Mouse (Mus musculus) CH12.LX (cell line): ENCODE data around the gene Txnip. TPM values are rescaled to one million over a fixed set of nuclear protein-coding genes. Genes with fewer than 3 reads are reported as not detected.

Experiments used
- DNase-seq: peaks from one replicate; pipeline ENCODE4 v3.0.0-alpha.2; 2013; ENCODE audit errors: extremely low read depth
- H3K27ac ChIP-seq: 2 replicates; pipeline ENCODE4 v1.5.1; 2012; ENCODE audit warnings: low read depth, mild to moderate bottlenecking, control low read depth, moderate library complexity; ENCODE audit not compliant: insufficient read depth
- H3K27me3 ChIP-seq: replicated peaks from 2 replicates; pipeline ENCODE3; 2012; ENCODE audit warnings: inconsistent platforms
- H3K36me3 ChIP-seq, 2 experiments: replicated peaks in 1 of 2; 2 replicates each; pipeline versions ENCODE3 to v1.6.1; 2012; ENCODE audit warnings: inconsistent platforms in 1 of 2, low read length in 1 of 2, mild to moderate bottlenecking in 1 of 2, mixed read lengths in 1 of 2, moderate library complexity in 1 of 2; ENCODE audit not compliant: control insufficient read depth in 1 of 2, insufficient read depth in 1 of 2
- H3K4me1 ChIP-seq, 2 experiments: 2 replicates each; pipeline ENCODE4 v1.6.1; 2012; ENCODE audit warnings: inconsistent platforms in 1 of 2, moderate library complexity in 1 of 2; ENCODE audit not compliant: insufficient read depth in 2 of 2, control insufficient read depth in 1 of 2
- H3K4me2 ChIP-seq: 2 replicates; pipeline ENCODE4 v1.6.1; 2012; ENCODE audit warnings: low read depth, mild to moderate bottlenecking, control low read depth; ENCODE audit not compliant: poor library complexity, insufficient read depth, severe bottlenecking
- H3K4me3 ChIP-seq, 3 experiments: fragments of 150-350 bp in 1 of 3; sonication (generic) in 1 of 3; replicated peaks in 1 of 3; 2 replicates each; pipeline versions ENCODE3 to v1.5.1; 2011 to 2012; ENCODE audit warnings: low read depth in 2 of 3, low read length in 2 of 3, mild to moderate bottlenecking in 2 of 3, moderate library complexity in 2 of 3, control low read depth in 1 of 3, improper control_type of control experiment in 1 of 3, inconsistent platforms in 1 of 3, mixed read lengths in 1 of 3; ENCODE audit not compliant: poor library complexity in 1 of 3
- H3K79me2 ChIP-seq: replicated peaks from 2 replicates; pipeline ENCODE4 v1.6.1; 2012; ENCODE audit warnings: mild to moderate bottlenecking, moderate library complexity; ENCODE audit not compliant: control insufficient read depth, poor library complexity, insufficient read depth, severe bottlenecking; ENCODE audit errors: extremely low read depth
- H3K9ac ChIP-seq: 2 replicates; pipeline ENCODE4 v1.6.1; 2012; ENCODE audit warnings: low read depth, mild to moderate bottlenecking, control low read depth, moderate library complexity; ENCODE audit not compliant: insufficient read depth
- H3K9me3 ChIP-seq: replicated peaks from 2 replicates; pipeline ENCODE3; 2012; ENCODE audit warnings: low read length, inconsistent platforms, mixed read lengths
- BHLHE40 ChIP-seq: IDR thresholded peaks from 2 replicates; pipeline ENCODE4 v1.6.1; 2011; ENCODE audit warnings: mild to moderate bottlenecking, low read depth, low read length, improper control_type of control experiment
- CHD1 ChIP-seq: IDR thresholded peaks from 2 replicates; pipeline ENCODE4 v1.6.1; 2012; ENCODE audit warnings: low read depth, low read length, improper control_type of control experiment, inconsistent platforms
- CHD2 ChIP-seq: IDR thresholded peaks from 2 replicates; pipeline ENCODE4 v1.6.1; 2011; ENCODE audit warnings: low read length, improper control_type of control experiment
- CTCF ChIP-seq, 2 experiments: IDR thresholded peaks in 1 of 2; conservative IDR thresholded peaks in 1 of 2; 2 replicates each; pipeline ENCODE4 v1.5.1; 2011 to 2012; ENCODE audit warnings: low read depth in 2 of 2, low read length in 2 of 2, improper control_type of control experiment in 1 of 2, inconsistent platforms in 1 of 2, mild to moderate bottlenecking in 1 of 2, moderate library complexity in 1 of 2
- E2F4 ChIP-seq: IDR thresholded peaks from 2 replicates; pipeline ENCODE4 v1.6.1; 2011; ENCODE audit warnings: low read depth, low read length, improper control_type of control experiment; ENCODE audit not compliant: insufficient replicate concordance
- ELF1 ChIP-seq: IDR thresholded peaks from 2 replicates; pipeline ENCODE4 v1.6.1; 2014; ENCODE audit warnings: low read depth, mild to moderate bottlenecking, inconsistent platforms, low read length, improper control_type of control experiment
- EP300 ChIP-seq: IDR thresholded peaks from 2 replicates; pipeline ENCODE4 v1.6.1; 2011; ENCODE audit warnings: low read length, improper control_type of control experiment
- ETS1 ChIP-seq: conservative IDR thresholded peaks from 2 replicates; pipeline ENCODE4 v1.6.1; 2012; ENCODE audit warnings: low read depth, mild to moderate bottlenecking, inconsistent platforms, low read length, improper control_type of control experiment, moderate library complexity
- GABPA ChIP-seq: IDR thresholded peaks from 2 replicates; pipeline ENCODE4 v1.6.1; 2012; ENCODE audit warnings: low read depth, low read length, improper control_type of control experiment, inconsistent platforms; ENCODE audit not compliant: insufficient replicate concordance
- HCFC1 ChIP-seq: IDR thresholded peaks from 2 replicates; pipeline ENCODE4 v1.6.1; 2012; ENCODE audit warnings: low read depth, mild to moderate bottlenecking, inconsistent platforms, low read length, improper control_type of control experiment
- IRF4 ChIP-seq: IDR thresholded peaks from 2 replicates; pipeline ENCODE4 v1.6.1; 2014; ENCODE audit warnings: low read depth, mild to moderate bottlenecking, inconsistent platforms, low read length, improper control_type of control experiment
- JUN ChIP-seq: IDR thresholded peaks from 2 replicates; pipeline ENCODE4 v1.6.1; 2011; ENCODE audit warnings: low read depth, mild to moderate bottlenecking, low read length, improper control_type of control experiment, moderate library complexity; ENCODE audit not compliant: insufficient read depth
- JUND ChIP-seq: conservative IDR thresholded peaks from 2 replicates; pipeline ENCODE4 v1.6.1; 2011; ENCODE audit warnings: low read depth, low read length, improper control_type of control experiment
- KAT2A ChIP-seq: IDR thresholded peaks from 2 replicates; pipeline ENCODE4 v1.6.1; 2012; ENCODE audit warnings: low read length, improper control_type of control experiment, inconsistent platforms; ENCODE audit not compliant: insufficient replicate concordance
- MAFK ChIP-seq: IDR thresholded peaks from 2 replicates; pipeline ENCODE4 v1.6.1; 2011; ENCODE audit warnings: low read length, improper control_type of control experiment; ENCODE audit not compliant: insufficient replicate concordance
- MAX ChIP-seq: IDR thresholded peaks from 2 replicates; pipeline ENCODE4 v1.6.1; 2011; ENCODE audit warnings: low read length, improper control_type of control experiment
- MAZ ChIP-seq: IDR thresholded peaks from 2 replicates; pipeline ENCODE4 v1.6.1; 2012; ENCODE audit warnings: low read depth, mild to moderate bottlenecking, inconsistent platforms, low read length, improper control_type of control experiment, moderate library complexity
- MEF2A ChIP-seq: IDR thresholded peaks from 2 replicates; pipeline ENCODE4 v1.6.1; 2014; ENCODE audit warnings: low read depth, mild to moderate bottlenecking, inconsistent platforms, low read length, improper control_type of control experiment, borderline replicate concordance
- MXI1 ChIP-seq: IDR thresholded peaks from 2 replicates; pipeline ENCODE4 v1.6.1; 2011; ENCODE audit warnings: mild to moderate bottlenecking, low read depth, low read length, improper control_type of control experiment
- MYC ChIP-seq: IDR thresholded peaks from 2 replicates; pipeline ENCODE4 v1.6.1; 2011; ENCODE audit warnings: low read depth, mild to moderate bottlenecking, improper control_type of control experiment, low read length
- NELFE ChIP-seq: IDR thresholded peaks from 2 replicates; pipeline ENCODE4 v1.6.1; 2011; ENCODE audit warnings: low read depth, low read length, improper control_type of control experiment
- NRF1 ChIP-seq: IDR thresholded peaks from 2 replicates; pipeline ENCODE4 v1.6.1; 2014; ENCODE audit warnings: low read depth, mild to moderate bottlenecking, inconsistent platforms, low read length, improper control_type of control experiment, moderate library complexity
- PAX5 ChIP-seq: IDR thresholded peaks from 2 replicates; pipeline ENCODE4 v1.6.1; 2012; ENCODE audit warnings: low read length, inconsistent platforms, mixed read lengths
- POLR2A ChIP-seq: IDR thresholded peaks from 2 replicates; pipeline ENCODE4 v1.6.1; 2011; ENCODE audit warnings: low read depth, mild to moderate bottlenecking, improper control_type of control experiment, low read length
- POLR2AphosphoS2 ChIP-seq: IDR thresholded peaks from 2 replicates; pipeline ENCODE4 v1.6.1; 2011; ENCODE audit warnings: low read depth, low read length, improper control_type of control experiment
- RAD21 ChIP-seq: IDR thresholded peaks from 2 replicates; pipeline ENCODE4 v1.6.1; 2011; ENCODE audit warnings: low read depth, mild to moderate bottlenecking, low read length, improper control_type of control experiment, moderate library complexity
- RCOR1 ChIP-seq: conservative IDR thresholded peaks from 2 replicates; pipeline ENCODE4 v1.6.1; 2012; ENCODE audit warnings: low read depth, mild to moderate bottlenecking, inconsistent platforms, low read length, improper control_type of control experiment
- SIN3A ChIP-seq: IDR thresholded peaks from 2 replicates; pipeline ENCODE4 v1.6.1; 2012; ENCODE audit warnings: low read length, improper control_type of control experiment, inconsistent platforms
- SMC3 ChIP-seq: IDR thresholded peaks from 2 replicates; pipeline ENCODE4 v1.6.1; 2011; ENCODE audit warnings: low read depth, low read length, improper control_type of control experiment
- TBP ChIP-seq: conservative IDR thresholded peaks from 2 replicates; pipeline ENCODE4 v1.6.1; 2011; ENCODE audit warnings: low read depth, low read length, improper control_type of control experiment
- TCF12 ChIP-seq: IDR thresholded peaks from 2 replicates; pipeline ENCODE4 v1.6.1; 2014; ENCODE audit warnings: low read depth, mild to moderate bottlenecking, inconsistent platforms, low read length, improper control_type of control experiment
- UBTF ChIP-seq: IDR thresholded peaks from 2 replicates; pipeline ENCODE4 v1.6.1; 2012; ENCODE audit warnings: low read depth, mild to moderate bottlenecking, inconsistent platforms, low read length, improper control_type of control experiment, moderate library complexity
- USF1 ChIP-seq: IDR thresholded peaks from 2 replicates; pipeline ENCODE4 v1.6.1; 2014; ENCODE audit warnings: low read depth, mild to moderate bottlenecking, inconsistent platforms, low read length, improper control_type of control experiment
- USF2 ChIP-seq: conservative IDR thresholded peaks from 2 replicates; pipeline ENCODE4 v1.6.1; 2011; ENCODE audit warnings: low read depth, low read length, improper control_type of control experiment
- ZC3H11A ChIP-seq: IDR thresholded peaks from 2 replicates; pipeline ENCODE4 v1.6.1; 2012; ENCODE audit warnings: low read depth, mild to moderate bottlenecking, inconsistent platforms, low read length, improper control_type of control experiment
- ZKSCAN1 ChIP-seq: IDR thresholded peaks from 2 replicates; pipeline ENCODE4 v1.6.1; 2012; ENCODE audit warnings: low read depth, inconsistent platforms, low read length, improper control_type of control experiment, borderline replicate concordance
- ZMIZ1 ChIP-seq: IDR thresholded peaks from 2 replicates; pipeline ENCODE4 v1.6.1; 2012; ENCODE audit warnings: low read depth, mild to moderate bottlenecking, inconsistent platforms, low read length, improper control_type of control experiment
- ZNF384 ChIP-seq: IDR thresholded peaks from 2 replicates; pipeline ENCODE4 v1.6.1; 2012; ENCODE audit warnings: low read depth, low read length, improper control_type of control experiment, inconsistent platforms
- dilution Hi-C: fragments of 300-500 bp; cut with MboI; formaldehyde crosslinking; loops from 2 replicates; pipeline ENCODE4 v1.14.3; 2020; ENCODE audit warnings: low sequenced_read_pairs; ENCODE audit not compliant: extremely low pct_unique_long_range_greater_than_20kb, extremely low pct_ligation_motif_present
- in situ Hi-C: fragments of 300-500 bp; cut with MboI; formaldehyde crosslinking; loops from 3 replicates; pipeline ENCODE4 v1.14.3; 2019; ENCODE audit warnings: low sequenced_read_pairs, low pct_ligation_motif_present, low pct_unique_long_range_greater_than_20kb, mixed read lengths
- polyA plus RNA-seq: library from polyadenylated mRNA; unstranded; fragments of >175 nt; gene quantifications from 2 replicates; pipeline ENCODE4 v1.2.1, GENCODE M21; 2012; ENCODE audit warnings: low read depth; ENCODE audit not compliant: insufficient read length
- total RNA-seq, 2 experiments: library from RNA; depleted of rRNA; stranded (reverse); fragments of 300-350 nt in 1 of 2; fragments of >200 nt in 1 of 2; gene quantifications; 2 replicates each; pipeline ENCODE4 v1.2.3; 2012 to 2014

Txnip gene
- total and polyA plus RNA-seq, 3 experiments: 41.8 to 220 (median 76.7) TPM

DNA sequence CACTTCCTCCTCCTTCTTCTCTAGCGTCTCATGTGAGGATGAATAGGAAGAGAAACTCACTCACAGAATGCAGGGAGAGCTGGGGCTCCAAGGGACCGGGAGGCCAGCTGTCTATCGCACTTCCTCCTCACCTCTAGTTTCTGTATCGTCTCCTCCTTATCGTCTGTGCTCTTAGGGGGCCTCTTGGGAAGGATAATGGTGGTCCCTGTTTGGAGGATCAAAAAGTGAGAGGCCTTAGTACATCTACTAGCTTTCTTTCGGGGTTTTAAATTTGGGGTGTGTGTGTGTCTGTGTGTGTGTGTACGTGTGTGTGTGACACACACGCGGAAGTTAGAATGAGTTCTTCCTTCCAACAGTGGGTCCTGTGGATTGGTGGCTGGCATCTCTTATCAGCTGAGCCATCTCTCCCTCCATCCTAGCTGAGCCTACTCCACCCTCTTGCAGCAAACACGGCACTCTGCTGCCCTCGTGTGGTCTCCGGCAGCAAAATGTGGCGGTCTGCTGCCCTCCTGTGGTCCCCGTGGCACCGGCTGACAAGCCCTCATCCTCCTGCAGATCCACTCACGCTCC, 22.2 kb downstream of the Txnip start:
- in situ Hi-C loops: loop anchor here (5.0 kb wide), 1 partner anchor 38 kb away; no protein-coding TSS in a partner anchor
- TF ChIP-seq POLR2AphosphoS2: no peak
- peak; percentile 41 for TF ChIP-seq ETS1
- TF ChIP-seq MAX: peak; percentile 73; the same call in 1 of the 2 replicates
- peak; percentile 100 for TF ChIP-seq SMC3
- peak; percentile 93 for TF ChIP-seq SIN3A
- TF ChIP-seq EP300: peak; percentile 24; the same call in 1 of the 2 replicates
- TF ChIP-seq GABPA: no peak
- TF ChIP-seq CHD1: no peak
- TF ChIP-seq CTCF (conservative IDR thresholded peaks at IDR 0.05 in 1 of 2, IDR thresholded peaks at IDR 0.05 in 1 of 2; ENCODE audit: low read depth in 2 of 2, low read length in 2 of 2): peak; percentile 70 to 100
- TF ChIP-seq MYC: no peak; the same call in 1 of the 2 replicates
- peak; percentile 70 for TF ChIP-seq RCOR1
- TF ChIP-seq HCFC1: peak; percentile 29; the same call in 1 of the 2 replicates
- TF ChIP-seq UBTF: 0 out of 2 replicates have a peak, but pooled peaks have one; percentile 4
- peak; percentile 78 for TF ChIP-seq MAZ
- no peak; the same call in none of the 2 replicates for TF ChIP-seq RAD21
- 0 out of 2 replicates have a peak, but pooled peaks have one; percentile 15 for TF ChIP-seq BHLHE40
- peak; percentile 67 for TF ChIP-seq ELF1
- TF ChIP-seq MXI1: peak; percentile 80
- peak; percentile 53 for TF ChIP-seq NRF1
- TF ChIP-seq PAX5: no peak
- peak; percentile 55 for TF ChIP-seq ZNF384
- TF ChIP-seq USF1: no peak
- peak; percentile 98 for TF ChIP-seq NELFE
- TF ChIP-seq JUND: peak; percentile 27; the same call in 1 of the 2 replicates
- peak; percentile 76 for TF ChIP-seq TCF12
- peak; percentile 72; the same call in 1 of the 2 replicates for TF ChIP-seq E2F4
- no peak for TF ChIP-seq ZKSCAN1
- TF ChIP-seq CHD2: peak; percentile 47; the same call in 1 of the 2 replicates
- TF ChIP-seq MAFK: no peak
- 0 out of 2 replicates have a peak, but pooled peaks have one; percentile 28 for TF ChIP-seq TBP
- TF ChIP-seq IRF4: peak; percentile 70; the same call in 1 of the 2 replicates
- no peak for TF ChIP-seq USF2
- 0 out of 2 replicates have a peak, but pooled peaks have one; percentile 29 for TF ChIP-seq POLR2A
- TF ChIP-seq KAT2A: no peak
- TF ChIP-seq ZC3H11A: peak; percentile 99
- TF ChIP-seq ZMIZ1: no peak
- TF ChIP-seq MEF2A: peak; percentile 60; the same call in 1 of the 2 replicates
- no peak for TF ChIP-seq JUN
- TF ChIP-seq, all 38 proteins: peak for 25
- no peaks in the 10 kb centered on the region for H3K9me3 ChIP-seq
- H3K36me3 ChIP-seq: peaks cover 0 to 6% of the 10 kb centered on the region in 2 experiments
- peaks cover 13 to 42% of the 10 kb centered on the region in 2 experiments for H3K4me1 ChIP-seq
- dilution Hi-C loops: no loop called here
- peak overlapping the region; percentile 64 for H3K4me2 ChIP-seq
- peak; percentile 96 for DNase-seq
- peak overlapping the region; percentile 60 for H3K27ac ChIP-seq
- H3K4me3 ChIP-seq: peak overlapping the region; percentile 25 to 38 (median 32)
- H3K9ac ChIP-seq: peak overlapping the region; percentile 59
- H3K79me2 ChIP-seq: no peaks in the 10 kb centered on the region
- no peaks in the 10 kb centered on the region for H3K27me3 ChIP-seq
